Mouse (Mus musculus) telencephalon, adult 2 months (tissue): ENCODE results near the gene Rps27a.
"Not testable (repeated sequence)": the region's sequence is repeated elsewhere in the genome, so short reads cannot be mapped to it uniquely, and the experiment has no call there.

Source experiments
- DNase-seq: peaks from one replicate; pipeline ENCODE4 v3.0.0-alpha.2; 2011; ENCODE audit warnings: low read depth, low spot score

Rps27a gene

DNA sequence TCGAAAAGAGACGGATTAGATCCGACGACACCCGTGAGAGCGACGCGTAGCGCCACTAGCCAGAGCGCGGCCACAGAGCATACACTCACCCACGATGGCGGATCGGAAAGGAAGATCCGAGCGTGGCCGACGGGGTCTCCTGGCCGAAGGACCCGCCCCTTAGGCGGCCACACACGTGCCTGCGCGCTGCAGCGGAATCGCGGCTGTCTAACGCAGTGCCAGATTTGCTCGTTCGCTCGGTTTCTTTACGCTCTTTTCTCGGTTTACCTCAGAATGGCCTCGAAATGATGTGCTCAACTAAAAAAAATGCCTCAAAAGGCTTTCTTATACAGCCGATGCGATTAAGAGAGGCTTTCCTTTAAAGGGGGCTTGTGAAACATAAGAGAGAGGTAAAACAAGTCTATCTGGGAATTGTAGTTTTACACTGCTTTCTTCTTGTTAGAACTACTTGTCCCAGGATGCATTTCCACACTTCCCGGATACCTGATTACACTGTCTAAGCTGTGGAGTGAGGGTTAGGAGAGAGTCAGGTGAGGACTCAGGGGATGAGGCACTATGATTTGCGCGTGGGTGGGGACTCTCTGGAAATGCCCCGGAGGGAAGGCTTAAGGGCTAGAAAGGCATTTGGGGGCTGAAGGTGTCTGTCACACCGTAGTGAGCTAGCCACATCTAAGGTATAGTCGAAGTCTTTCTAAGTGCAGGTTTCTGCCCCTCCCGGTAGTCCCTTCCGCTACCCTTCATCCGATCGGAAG is at the start of gene Rps27a, which contains the start of gene Clhc1:
TSS of gene Rps27a (minus strand) at position 358 of the 752 bp plus-strand sequence.
TSS of gene Clhc1 (plus strand) at position 199 of the 752 bp plus-strand sequence.
- peak; percentile 95 for DNase-seq

DNA sequence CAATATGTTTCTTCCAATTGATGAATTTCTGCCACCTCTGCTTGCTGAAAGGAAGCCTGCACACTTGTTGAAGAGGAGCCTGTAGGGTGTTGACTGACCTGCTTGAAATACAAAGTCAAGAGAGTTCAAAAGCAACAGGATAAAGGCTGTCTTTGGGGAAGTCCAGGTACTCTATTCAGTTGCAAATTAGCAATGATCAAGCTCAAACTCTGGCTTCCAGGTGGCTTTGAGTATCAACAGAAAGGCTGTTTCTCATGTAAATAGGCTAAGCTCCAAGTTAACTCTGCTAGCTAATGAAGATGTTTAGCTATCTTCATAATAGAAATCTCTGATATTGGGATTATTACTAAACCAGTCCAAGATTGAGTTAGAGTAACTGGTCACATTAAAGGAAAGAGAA is 49.2 kb upstream of the Rps27a start:
- DNase-seq, result no peak

DNA sequence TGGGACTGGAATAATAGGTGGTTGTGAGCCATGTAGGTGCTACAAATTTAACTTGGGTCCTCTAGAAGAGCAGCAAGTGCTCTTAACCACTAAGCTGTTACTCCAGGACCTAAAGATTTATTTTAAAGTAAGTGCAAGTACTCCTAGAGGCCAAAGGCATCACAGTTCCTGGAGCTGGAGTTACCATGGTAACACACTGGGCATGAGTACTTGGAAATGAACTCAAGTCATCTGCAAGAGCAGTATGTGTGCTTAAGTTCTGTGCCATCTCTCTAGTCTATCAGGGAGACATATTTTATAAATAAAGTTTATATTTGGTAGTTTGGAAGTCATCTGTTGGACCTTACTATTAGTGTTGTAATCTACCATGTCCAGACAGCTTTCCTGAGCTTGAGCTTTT is 47.3 kb upstream of the Rps27a start:
- DNase-seq, result no peak

DNA sequence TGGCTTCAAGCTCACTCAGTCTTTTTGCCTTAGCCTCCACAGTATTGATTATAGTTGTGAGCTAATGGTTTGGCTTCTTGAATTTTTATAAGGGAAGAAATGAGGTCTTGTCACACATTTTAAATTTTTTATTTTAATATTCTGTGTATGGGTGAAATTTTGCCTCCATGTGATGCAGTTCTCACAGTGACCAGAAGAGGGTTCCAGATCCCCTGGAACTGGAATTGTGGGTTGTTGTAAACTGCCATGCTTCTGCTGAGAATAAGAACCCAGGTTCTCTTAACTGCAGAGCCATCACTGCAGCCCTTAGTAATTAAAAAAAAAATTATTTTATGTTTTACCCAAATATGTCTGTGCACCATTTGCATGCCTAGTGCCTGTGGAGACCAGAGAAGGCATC is 31.7 kb upstream of the Rps27a start:
- DNase-seq, result no peak

DNA sequence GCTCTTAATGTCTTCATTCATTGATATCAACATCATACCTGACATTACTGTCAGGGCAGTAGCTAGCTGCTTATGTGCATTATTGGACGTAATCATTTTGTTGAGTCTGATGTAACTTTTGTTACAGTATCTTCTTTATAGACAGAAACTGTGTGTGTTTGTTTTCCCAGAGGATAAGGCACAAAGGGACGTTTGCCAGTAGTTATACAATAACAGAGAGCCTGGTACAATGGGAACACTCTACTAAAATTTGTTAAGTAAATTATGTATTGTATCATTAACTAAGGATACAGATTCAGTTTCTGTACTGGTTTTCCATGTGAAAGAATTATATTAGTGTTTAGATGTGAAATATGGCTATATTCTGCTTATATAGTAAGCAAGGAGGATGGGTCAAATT is 24.7 kb upstream of the Rps27a start:
- DNase-seq, result no peak

DNA sequence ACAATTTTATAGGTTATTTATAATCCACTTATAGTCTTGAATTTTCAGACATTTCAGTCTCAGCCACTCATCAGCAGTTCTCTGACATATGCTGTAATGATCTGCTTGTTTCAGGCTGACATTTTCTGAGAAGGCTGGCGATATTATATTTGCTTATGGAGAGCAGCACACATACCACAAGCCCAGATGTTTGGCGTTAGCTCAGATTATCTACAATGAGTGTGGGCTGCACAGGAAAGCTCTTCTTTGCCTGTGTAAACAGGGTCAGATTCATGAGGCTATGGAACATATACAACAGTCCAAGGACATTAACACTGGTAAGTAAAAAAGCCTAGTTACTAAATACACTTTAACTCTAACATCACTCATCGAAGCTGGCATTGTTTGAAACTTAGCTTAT is 23.6 kb upstream of the Rps27a start:
- no peak for DNase-seq

DNA sequence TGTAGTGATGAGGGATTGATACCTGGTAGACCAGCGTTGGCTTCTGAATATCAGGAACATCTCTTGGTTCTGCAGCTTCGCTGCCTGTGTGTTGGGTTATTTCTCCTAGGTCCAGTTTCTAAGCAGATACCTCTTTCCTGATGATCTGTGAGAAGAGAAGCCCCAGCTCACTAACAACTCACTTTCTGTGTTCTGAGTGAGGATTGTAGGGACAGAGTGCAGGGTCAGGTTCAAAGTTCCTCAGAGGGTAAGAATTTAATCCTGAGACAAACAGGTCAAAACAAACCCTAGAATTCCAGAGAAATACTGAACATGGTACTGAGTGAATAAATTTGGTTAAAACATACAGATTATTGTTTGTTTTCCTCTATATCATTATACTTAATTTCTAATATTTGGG is 15.5 kb upstream of the Rps27a start:
- DNase-seq, result no peak

DNA sequence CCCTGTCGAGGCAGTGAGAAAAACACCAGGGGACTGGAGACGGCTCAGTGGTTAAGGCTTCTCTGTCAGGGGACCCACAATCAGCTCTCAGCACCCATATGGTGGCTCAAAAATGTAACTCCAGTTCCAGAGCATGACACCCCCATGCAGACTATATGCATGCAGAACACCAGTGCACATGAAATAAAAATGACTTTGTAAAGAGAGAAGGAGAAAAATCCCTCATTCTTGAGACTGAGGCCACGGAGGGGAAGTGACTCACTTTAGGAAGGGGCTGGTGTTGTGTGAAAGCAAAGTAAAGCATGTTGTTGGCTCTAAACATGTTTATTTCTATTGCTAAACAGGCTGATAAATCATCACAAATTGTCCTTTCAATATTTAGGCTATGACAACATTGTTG is 13.1 kb upstream of the Rps27a start:
- DNase-seq, result no peak

DNA sequence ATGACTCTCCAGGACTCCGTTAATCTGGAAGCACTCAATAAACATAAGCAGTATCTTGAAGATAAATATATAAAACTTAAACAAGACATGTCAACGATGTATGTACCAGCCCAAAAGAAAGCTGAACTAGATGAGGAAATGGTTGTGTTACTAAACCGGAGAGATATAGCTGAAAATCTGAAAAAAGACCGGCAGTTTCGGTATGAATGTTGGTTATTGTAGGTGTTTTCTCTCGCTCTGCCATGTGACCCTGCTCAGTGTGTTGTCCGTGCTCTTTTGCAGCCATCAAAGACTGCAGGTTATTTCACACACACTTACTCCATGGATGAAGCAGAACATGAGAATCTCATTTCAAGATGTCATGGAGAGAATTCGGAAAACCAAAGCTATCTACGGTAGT is 12.5 kb upstream of the Rps27a start:
- no peak for DNase-seq

DNA sequence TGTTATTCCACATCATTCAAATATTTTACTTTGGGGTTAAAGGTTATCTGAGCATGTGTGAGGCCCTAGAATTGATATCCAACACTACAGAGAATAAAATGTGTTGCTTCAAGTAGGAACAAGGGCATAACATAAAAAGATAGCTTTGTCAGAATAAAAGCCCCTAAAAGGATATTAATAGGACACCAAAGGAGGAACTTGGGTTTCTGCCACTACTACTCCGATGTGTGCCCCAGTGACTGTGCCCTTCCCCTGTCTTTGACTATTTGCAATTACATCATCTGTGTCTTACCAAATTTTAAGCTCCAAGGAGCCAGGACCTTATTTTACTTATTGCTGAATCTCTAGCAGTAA is 1.5 kb upstream of the Rps27a start:
- DNase-seq, result no peak

DNA sequence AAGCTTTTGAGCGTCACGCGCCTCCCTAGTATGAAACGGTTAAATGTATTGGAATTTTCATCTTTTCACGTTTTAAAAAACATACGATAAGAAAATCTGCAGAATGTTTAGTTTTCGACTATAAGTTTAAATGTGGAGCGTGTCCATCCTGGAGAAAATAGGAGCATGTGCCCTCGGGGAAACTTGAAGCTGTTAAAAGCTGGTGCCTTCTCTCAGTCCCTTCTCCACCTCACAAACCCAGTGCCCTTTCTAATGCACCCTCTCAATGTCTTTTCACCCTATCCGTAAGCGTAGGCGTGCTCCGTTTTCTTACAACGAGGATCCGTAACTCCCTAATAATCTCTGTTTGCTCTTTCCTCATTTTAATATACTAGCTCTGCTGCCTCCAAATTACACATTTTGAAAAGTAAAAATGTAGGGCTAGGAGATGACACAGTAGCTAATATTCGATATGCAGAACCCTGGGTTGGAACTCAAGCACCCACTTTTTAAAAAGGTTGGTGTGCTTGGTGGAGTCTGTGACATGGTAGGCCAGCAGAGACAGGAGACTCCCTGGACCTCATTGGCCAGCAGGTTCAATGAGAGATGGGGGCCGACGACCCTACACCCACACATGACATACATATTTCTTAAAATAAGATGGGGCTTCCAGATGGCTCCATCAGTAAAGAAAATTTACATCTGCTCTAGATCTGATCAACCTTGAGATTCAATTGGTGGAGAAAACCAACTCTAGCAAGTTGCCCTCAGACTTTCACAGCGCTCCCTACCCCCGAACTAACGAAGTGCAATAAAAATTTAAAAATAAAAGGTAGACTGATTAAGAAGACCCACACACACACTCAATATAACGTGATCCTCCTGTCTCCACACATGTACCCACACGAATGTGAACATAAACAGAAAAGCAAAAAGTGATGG is 855 bp upstream of the Rps27a start:
- DNase-seq, result no peak

DNA sequence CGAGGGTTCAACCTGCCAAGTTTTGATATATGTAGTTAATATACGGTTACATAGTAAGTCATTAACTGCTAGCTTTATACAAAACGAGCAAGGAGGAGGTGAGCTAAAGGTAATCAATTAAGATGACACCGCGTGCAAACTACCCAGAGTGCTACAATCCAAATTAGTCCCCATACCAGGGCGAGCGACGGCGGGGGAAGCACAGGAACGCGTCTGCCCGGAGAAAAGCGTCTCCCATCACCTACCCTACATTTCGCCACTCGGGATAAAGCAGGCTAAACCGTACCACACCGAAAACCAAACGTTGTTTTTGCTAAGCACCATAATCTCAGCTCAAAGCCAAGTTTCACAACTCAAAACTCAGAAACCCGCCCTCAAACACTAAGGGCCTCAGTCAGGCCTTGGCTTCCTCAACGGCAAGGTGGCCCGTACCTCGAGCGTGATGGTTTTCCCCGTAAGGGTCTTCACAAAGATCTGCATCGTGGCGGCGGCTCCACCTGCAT is 609 bp downstream of the Rps27a start:
- DNase-seq, result no peak

DNA sequence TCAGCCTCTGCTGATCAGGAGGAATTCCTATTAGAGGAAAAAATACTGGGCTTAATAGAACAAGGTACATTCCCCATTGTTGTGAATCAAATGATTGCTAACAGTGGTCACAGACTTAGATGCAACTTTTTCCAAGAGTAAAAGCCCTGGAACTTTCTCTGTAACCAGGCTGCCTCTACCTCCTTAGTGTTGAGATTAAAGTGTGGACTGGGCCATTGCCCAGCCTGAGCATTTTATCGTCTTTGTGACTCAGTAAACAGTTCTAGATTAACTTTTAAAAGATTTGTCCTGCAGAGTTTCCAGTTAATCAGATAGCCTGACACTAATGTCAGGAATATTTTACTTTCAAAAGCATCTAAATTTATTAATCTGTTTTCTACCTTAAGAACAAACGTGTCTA is 1.1 kb downstream of the Rps27a start:
- no peak for DNase-seq

DNA sequence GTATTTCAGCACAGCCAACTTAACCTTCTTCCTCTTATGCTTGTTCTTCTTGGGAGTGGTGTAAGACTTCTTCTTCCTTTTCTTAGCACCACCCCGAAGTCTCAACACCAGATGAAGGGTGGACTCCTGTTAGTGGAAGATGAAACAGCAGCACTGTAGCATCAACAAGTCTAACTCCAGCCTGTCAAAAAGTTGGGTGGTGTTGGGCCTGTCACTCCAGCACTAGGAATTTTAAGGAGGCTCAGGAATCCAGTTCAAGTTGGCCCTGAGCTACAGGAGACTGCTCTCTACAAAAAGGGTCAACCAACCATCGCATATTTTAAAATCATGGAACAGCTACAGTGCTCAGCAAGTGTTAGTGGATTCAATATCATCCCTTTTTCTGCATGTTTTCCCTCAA is 1.6 kb downstream of the Rps27a start:
- not testable (repeated sequence) for DNase-seq

DNA sequence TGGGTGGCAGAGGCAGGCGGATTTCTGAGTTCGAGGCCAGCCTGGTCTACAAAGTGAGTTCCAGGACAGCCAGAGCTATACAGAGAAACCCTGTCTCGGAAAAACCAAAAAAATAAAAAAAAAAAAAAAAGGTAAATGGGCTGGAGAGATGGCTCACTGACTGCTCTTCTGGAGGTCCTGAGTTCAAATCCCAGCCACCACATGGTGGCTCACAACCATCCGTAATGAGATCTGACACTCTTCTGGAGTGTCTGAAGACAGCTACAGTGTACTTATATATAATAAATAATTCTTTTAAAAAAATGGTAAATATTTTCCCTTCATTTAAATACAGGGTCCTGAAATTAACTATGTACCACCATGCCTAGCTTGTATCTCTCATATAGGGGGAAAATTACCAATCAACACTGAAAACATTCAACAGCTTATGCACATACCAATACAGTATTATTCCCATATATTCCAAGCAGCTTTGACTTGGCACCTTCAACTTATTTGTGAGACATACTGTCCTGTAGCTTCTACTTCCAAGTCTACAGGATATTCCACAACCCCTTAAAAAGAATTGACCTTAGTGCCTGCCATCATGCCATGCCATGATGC is 2.7 kb downstream of the Rps27a start:
- DNase-seq, result not testable (repeated sequence)

DNA sequence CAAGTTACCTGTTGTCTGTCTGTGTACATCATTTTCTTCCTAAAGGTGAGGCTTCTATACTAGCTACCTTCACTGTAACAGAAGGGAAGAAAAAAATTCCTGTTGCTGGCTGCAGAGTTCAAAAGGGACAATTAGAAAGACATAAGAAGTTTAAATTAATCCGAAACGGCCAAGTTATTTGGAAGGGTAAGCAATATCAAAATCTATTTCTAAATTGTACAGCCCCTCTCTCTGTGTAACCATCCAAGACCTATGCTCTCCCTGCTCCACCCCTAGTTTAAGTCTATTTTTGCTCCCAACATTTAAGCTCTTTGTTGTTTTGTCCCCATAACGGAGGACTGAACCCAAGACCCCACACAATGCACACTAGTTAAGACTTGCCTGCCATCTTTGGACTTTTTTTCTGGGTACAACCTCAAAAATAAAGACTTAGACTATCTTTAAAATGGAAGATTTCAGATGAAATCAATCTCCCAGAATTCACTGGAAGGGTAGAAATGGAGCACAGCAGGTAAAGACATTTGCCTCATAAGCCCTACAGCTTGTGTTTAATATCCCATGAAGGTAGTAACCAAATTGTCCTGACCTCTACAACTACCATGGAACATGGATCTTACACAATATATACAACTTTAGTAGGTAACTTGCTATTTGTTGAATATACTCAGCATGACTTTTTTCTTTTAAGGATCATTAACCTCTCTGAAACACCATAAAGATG is 3.5 kb downstream of the Rps27a start:
- DNase-seq, result no peak

DNA sequence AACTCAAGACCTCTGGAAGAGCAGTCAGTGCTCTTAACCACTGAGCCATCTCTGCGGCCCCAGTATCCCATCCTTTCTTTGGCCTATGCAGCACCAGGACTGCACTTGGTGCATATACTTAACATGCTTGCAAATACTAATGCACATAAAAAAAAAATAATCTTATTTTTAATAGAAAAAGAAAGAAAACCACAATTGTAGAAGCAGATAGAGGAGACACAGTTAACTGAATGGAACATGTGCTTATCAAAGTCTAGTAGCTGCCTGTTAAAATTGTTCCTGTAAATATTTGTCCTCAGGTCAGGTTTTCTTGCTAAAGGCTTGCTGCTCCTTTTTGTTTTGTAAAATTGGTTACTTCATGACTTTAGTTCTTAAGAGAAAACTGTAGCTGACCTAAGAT is 9.7 kb downstream of the Rps27a start:
- DNase-seq, result no peak

DNA sequence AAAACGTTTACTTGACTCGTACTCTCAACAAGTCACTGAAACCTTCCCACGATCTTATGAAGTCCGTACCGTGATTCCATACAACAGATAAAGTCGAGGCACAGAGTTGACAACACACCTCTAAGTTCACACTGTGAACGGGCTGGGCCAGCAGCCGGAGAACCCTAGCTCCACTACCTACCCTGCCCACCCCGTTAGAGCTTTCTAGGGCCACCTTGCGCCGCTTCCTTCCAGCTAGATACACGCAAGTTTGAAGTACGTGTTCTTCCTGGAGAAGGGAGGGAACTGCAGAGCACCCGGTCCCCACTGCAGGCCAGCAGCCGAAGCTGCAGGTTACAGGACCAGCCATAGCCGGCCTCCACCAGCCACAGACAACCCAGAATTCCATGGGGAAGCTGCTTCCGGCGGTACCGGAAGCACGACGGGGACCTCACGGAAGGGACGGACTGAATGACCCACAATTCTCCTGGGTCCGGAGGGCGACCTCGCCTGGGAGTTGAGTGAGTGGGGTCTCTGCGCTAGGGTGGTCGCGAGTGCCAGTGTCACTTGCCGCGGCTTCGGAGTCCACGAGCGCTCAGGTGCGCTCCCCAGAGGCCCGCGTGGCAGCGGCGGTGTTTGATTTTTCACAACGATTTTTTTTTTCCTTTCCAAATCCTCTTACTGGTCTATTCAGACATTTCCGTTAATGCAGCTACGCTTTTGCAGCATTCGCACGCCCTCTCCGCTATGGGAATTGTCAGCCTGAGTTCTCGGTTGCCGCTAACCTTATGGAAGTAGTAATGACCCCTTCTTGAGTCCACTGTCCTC is 21.7 kb downstream of the Rps27a start, which contains the start of gene Mtif2:
TSS of gene Mtif2 (plus strand) at position 421 of the 807 bp plus-strand sequence.
- DNase-seq, result peak; percentile 89

DNA sequence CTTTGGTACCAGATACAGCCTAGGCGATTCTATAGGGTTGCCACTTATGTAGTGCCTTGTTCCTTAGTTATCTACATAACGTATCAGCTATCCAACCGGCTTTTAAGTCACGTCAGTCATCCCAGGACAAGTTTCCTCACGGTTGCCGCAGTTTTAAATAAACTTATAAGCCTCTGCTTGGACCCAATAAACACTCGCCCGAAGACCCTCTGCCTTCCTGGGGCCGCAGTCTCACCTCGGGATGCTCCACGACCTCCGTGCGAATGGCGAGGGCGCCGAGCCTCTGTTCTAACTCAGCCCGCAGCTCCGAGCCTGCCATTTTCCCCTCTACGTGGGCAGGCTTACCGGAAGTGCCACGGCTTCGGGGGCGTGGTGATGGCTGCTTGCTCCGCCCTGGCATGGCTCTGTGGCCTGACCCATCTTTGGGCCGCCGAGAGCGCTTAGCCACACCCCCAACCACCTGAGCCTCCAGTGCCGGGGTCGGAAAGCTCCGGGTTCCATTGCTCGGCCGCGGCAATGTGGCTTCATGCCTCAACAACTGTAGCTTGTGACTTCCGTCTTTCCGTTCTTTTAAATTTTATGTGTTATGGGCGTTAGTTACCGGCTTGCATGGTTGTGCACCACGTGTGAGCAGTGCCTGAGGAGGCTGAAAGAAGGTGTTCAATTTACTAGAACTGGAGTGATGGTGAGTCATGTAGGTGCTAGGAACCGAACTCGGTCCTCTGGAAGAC is 33.1 kb downstream of the Rps27a start, which contains the start of gene Prorsd1:
TSS of gene Prorsd1 (minus strand) at position 352 of the 731 bp plus-strand sequence.
- DNase-seq, result peak; percentile 54

DNA sequence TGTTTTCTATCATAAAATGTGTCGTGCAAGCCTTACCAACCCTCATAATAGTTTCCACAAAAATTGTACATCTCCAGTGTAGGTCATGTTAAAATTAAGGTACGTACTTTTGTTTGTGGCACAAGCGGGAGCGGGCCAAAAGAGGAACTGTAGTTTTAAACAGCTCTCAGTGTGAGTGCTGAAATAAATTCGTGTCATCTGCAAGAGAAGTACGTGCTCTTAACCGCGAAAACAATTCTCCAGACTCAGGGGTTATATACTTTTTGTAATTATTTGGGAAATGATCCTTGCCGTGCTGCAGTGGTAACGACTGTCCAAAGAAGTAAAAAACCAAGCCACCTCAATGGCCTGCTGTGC is 33.6 kb downstream of the Rps27a start:
- no peak for DNase-seq
